Mouse (Mus musculus) sigmoid colon, adult 10 weeks (tissue): ENCODE data around the gene Zfp949. TPM values are rescaled to one million over a fixed set of nuclear protein-coding genes. Genes with fewer than 3 reads are reported as not detected.

ENCODE experiments used
- polyA plus RNA-seq: library from polyadenylated mRNA; stranded (reverse); fragments of 350-450 nt; fragmentation: Illumina TruSeq; extraction: RNeasy Lipid Tissue Mini Kit (QIAGEN cat#74804); gene quantifications from one replicate; pipeline ENCODE4 v1.2.3, GENCODE M21; 2014; ENCODE audit warnings: low read depth, low replicate concordance

The Zfp949 gene
- 30.8 TPM for polyA plus RNA-seq

GRCm38 (mm10) chr9:88547851-88548613 lies at the start of gene Zfp949:
Gene Zfp949 (plus strand): TSS chr9:88548020.

GRCm38 (mm10) chr9:88580591-88580990 lies 32.8 kb downstream of the Zfp949 start, which contains the start of gene Trim43a:
Gene Trim43a (plus strand): TSS chr9:88580891.

Other genes starting within 250 kb of the Zfp949 start
- gene Nt5e, start 220.8 kb upstream of the Zfp949 start, polyA plus RNA-seq, result 146 TPM
- gene Snx14, start 109.1 kb upstream of the Zfp949 start, polyA plus RNA-seq, result 117 TPM
- 7.6 TPM for gene Gm20537, start 91.4 kb upstream of the Zfp949 start, polyA plus RNA-seq
- 248 TPM for gene Syncrip, start 65.4 kb upstream of the Zfp949 start, polyA plus RNA-seq
- gene Trim43a, start 32.9 kb downstream of the Zfp949 start, polyA plus RNA-seq, result not detected
- 38.8 TPM for gene Mthfsl, start 172.3 kb downstream of the Zfp949 start, polyA plus RNA-seq
- gene Bcl2a1d, start 183.9 kb downstream of the Zfp949 start, polyA plus RNA-seq, result 8.6 TPM